10 mouse cellular contexts compared by ENCODE assay signal in genomic region chr6:137126224-137126623, GRCm38 (mm10). TPM values are rescaled to one million over a fixed set of nuclear protein-coding genes. Genes with fewer than 3 reads are reported as not detected.
DNase-seq lines count a peak whose midpoint lies in the region; ATAC-seq and TF ChIP-seq lines count a peak whose summit lies in the region.
"Had no signal": no experiment of that assay in that cellular context is flagged by ENCODE, and none has a peak within 500 bp of the region (broad histone marks: within the 10 kb centered on the region; RNA-seq: fewer than 3 reads in every experiment).

No protein-coding gene starts in this region.

- no peaks in the 10 kb centered on the region for H3K27me3 ChIP-seq in heart, embryonic 14.5 days (ENCODE audit: control insufficient read depth, insufficient read depth, low read length)
- H3K27me3 ChIP-seq in neural tube, embryonic 15.5 days (replicated peaks), result no peaks in the 10 kb centered on the region
- no peaks in the 10 kb centered on the region for H3K27me3 ChIP-seq in limb, embryonic 10.5 days (ENCODE audit: low read depth, poor library complexity, severe bottlenecking)
- no peaks in the 10 kb centered on the region for H3K27me3 ChIP-seq in cerebellum, adult 2 months (ENCODE audit: control insufficient read depth, insufficient read depth, low read length)
- no peaks in the 10 kb centered on the region for H3K27me3 ChIP-seq in midbrain, embryonic 14.5 days (ENCODE audit: control insufficient read depth, insufficient read depth, low read length)

- WGBS in heart, embryonic 14.5 days, result 47% methylated on average over 2 of the region's 2 CpGs
- 35% methylated on average over 2 of the region's 2 CpGs for WGBS in neural tube, embryonic 15.5 days
- WGBS in limb, embryonic 10.5 days, result 24% methylated on average over 2 of the region's 2 CpGs
- 32% methylated on average over 2 of the region's 2 CpGs for WGBS in cerebellum, adult 2 months
- WGBS in midbrain, embryonic 14.5 days, result 70% methylated on average over 2 of the region's 2 CpGs

- H3K4me3 ChIP-seq in heart, embryonic 14.5 days (ENCODE audit: control insufficient read depth in 1 of 2, insufficient read depth in 1 of 2, low read depth in 1 of 2, low read length in 2 of 2), result no peak overlapping the region
- no peak overlapping the region for H3K4me3 ChIP-seq in neural tube, embryonic 15.5 days (replicated peaks)
- H3K4me3 ChIP-seq in limb, embryonic 10.5 days, result no peak overlapping the region
- no peak overlapping the region for H3K4me3 ChIP-seq in cerebellum, adult 2 months (replicated peaks; ENCODE audit: insufficient read depth, low read depth, low read length)
- H3K4me3 ChIP-seq in midbrain, embryonic 14.5 days (replicated peaks; ENCODE audit: low read depth, low read length), result no peak overlapping the region

- no peak for TF ChIP-seq POLR2A in cerebellum, adult 2 months (IDR thresholded peaks at IDR 0.05; ENCODE audit: borderline replicate concordance, insufficient read depth, low read length)

- peaks cover 0 to 5% of the 10 kb centered on the region in 2 experiments; a peak in 1 of 4 replicates for H3K4me1 ChIP-seq in heart, embryonic 14.5 days (ENCODE audit: control insufficient read depth in 2 of 2, insufficient read depth in 2 of 2, low read length in 2 of 2)
- no peaks in the 10 kb centered on the region for H3K4me1 ChIP-seq in neural tube, embryonic 15.5 days
- H3K4me1 ChIP-seq in limb, embryonic 10.5 days, result peaks cover 25% of the 10 kb centered on the region
- no peaks in the 10 kb centered on the region for H3K4me1 ChIP-seq in cerebellum, adult 2 months (ENCODE audit: control insufficient read depth, insufficient read depth, low read length)
- H3K4me1 ChIP-seq in midbrain, embryonic 14.5 days (ENCODE audit: control insufficient read depth, insufficient read depth, low read length), result no peaks in the 10 kb centered on the region

- ATAC-seq in heart, embryonic 14.5 days (ENCODE audit: insufficient number of reproducible peaks, insufficient read depth, low FRiP score, low read depth), result peak; percentile 43; the same call in 1 of the 2 replicates
- no peak for ATAC-seq in neural tube, embryonic 15.5 days (ENCODE audit: low FRiP score)
- ATAC-seq in activated CD4-positive, CD25-positive, alpha-beta regulatory T cell, adult 4 months, result no peak
- ATAC-seq in midbrain, embryonic 14.5 days (ENCODE audit: low FRiP score, low TSS enrichment), result no peak
- ATAC-seq: midbrain, embryonic 16.5 days had no signal

- no peak for TF ChIP-seq CTCF in cerebellum, adult 2 months (IDR thresholded peaks at IDR 0.05; ENCODE audit: borderline replicate concordance, insufficient read depth, low read depth, low read length)

- H3K4me2 ChIP-seq in heart, embryonic 14.5 days (ENCODE audit: low read length), result no peak overlapping the region
- H3K4me2 ChIP-seq in neural tube, embryonic 15.5 days, result no peak overlapping the region
- no peak overlapping the region for H3K4me2 ChIP-seq in midbrain, embryonic 14.5 days (ENCODE audit: low read length)

- no peaks in the 10 kb centered on the region for H3K36me3 ChIP-seq in heart, embryonic 14.5 days (ENCODE audit: control insufficient read depth, insufficient read depth, low read length)
- no peaks in the 10 kb centered on the region for H3K36me3 ChIP-seq in neural tube, embryonic 15.5 days
- no peaks in the 10 kb centered on the region for H3K36me3 ChIP-seq in limb, embryonic 10.5 days
- H3K36me3 ChIP-seq in midbrain, embryonic 14.5 days (ENCODE audit: control insufficient read depth, insufficient read depth, low read length), result no peaks in the 10 kb centered on the region

- no peaks in the 10 kb centered on the region for H3K9me3 ChIP-seq in heart, embryonic 14.5 days (ENCODE audit: control insufficient read depth, low read length)
- no peaks in the 10 kb centered on the region for H3K9me3 ChIP-seq in neural tube, embryonic 15.5 days (replicated peaks)
- no peaks in the 10 kb centered on the region for H3K9me3 ChIP-seq in limb, embryonic 10.5 days (replicated peaks)
- H3K9me3 ChIP-seq in midbrain, embryonic 14.5 days (ENCODE audit: control insufficient read depth, low read length), result no peaks in the 10 kb centered on the region

- H3K9ac ChIP-seq in heart, embryonic 14.5 days (ENCODE audit: low read length), result no peak overlapping the region
- no peak overlapping the region for H3K9ac ChIP-seq in neural tube, embryonic 15.5 days (replicated peaks)
- H3K9ac ChIP-seq in midbrain, embryonic 14.5 days (replicated peaks; ENCODE audit: low read length), result no peak overlapping the region

- DNase-seq in heart, adult 8-10 months (ENCODE audit: low spot score), result no peak
- peak; percentile 35 for DNase-seq in neural tube, embryonic 10.5 days (ENCODE audit: extremely low spot score, low spot score)
- peak; percentile 30 for DNase-seq in limb, embryonic 10.5 days (ENCODE audit: low spot score)
- no peak for DNase-seq in cerebellum, adult 2 months
- DNase-seq in midbrain, embryonic 14.5 days, result no peak
- DNase-seq: thymus, adult 2 months had no signal

- H3K27ac ChIP-seq in heart, embryonic 14.5 days (replicated peaks in 1 of 2; ENCODE audit: control insufficient read depth in 1 of 2, insufficient read depth in 1 of 2, low read depth in 2 of 2, low read length in 2 of 2), result no peak overlapping the region
- no peak overlapping the region for H3K27ac ChIP-seq in neural tube, embryonic 15.5 days (replicated peaks)
- peak overlapping the region; percentile 42; the same call in 1 of the 2 replicates for H3K27ac ChIP-seq in limb, embryonic 10.5 days
- H3K27ac ChIP-seq in cerebellum, adult 2 months (ENCODE audit: insufficient read depth, low read length), result no peak overlapping the region
- H3K27ac ChIP-seq in midbrain, embryonic 14.5 days (replicated peaks; ENCODE audit: low read depth, low read length), result no peak overlapping the region

RNA-seq across cellular contexts. Expression of gene Rerg, which starts 44.1 kb away (rescaled TPM):
- polyA plus RNA-seq in heart, embryonic 14.5 days (2014; fragmentation: Nextera tagmentation; extraction: Ambion mirVana), result 4.4 and 5.4 TPM in 2 replicates
- 1 to 10 TPM; 2.4 to 3.0 (median 2.7) TPM for total RNA-seq in heart, adult 8-10 months (2022)
- polyA plus RNA-seq in neural tube, embryonic 15.5 days (2015; fragmentation: Nextera tagmentation; extraction: Ambion mirVana), result 10.6 and 11.1 TPM in 2 replicates
- 1.2 and 1.3 TPM in 2 replicates for polyA plus RNA-seq in limb, embryonic 10.5 days (2016; fragmentation: Nextera tagmentation; extraction: Ambion mirVana)
- polyA plus RNA-seq in activated CD4-positive, CD25-positive, alpha-beta regulatory T cell, adult 4 months (2017; shearing (Covaris generic)), result not detected
- 7.0 and 9.2 TPM in 2 replicates for polyA plus RNA-seq in cerebellum, adult 2 months (2012; rRNA removed)
- polyA plus RNA-seq in midbrain, embryonic 14.5 days (2014; fragmentation: Nextera tagmentation; extraction: Ambion mirVana), result 5.8 and 5.9 TPM in 2 replicates

Comparison
In these comparisons a context has a peak if more than half of its experiments do, and no peak if none do; other contexts are left out.
1. DNase-seq: peak in neural tube, embryonic 10.5 days (single experiment) and limb, embryonic 10.5 days (single experiment); none in heart, adult 8-10 months (single experiment), cerebellum, adult 2 months (0 of 2) and midbrain, embryonic 14.5 days (single experiment).